25 mouse cellular contexts compared by ENCODE assay signal in genomic region chr10:59125497-59125896, GRCm38 (mm10).
A peak's percentile ranks its signal among the peaks of the same experiment; 100 is the strongest.
DNase-seq lines count a peak whose midpoint lies in the region; ATAC-seq lines count a peak whose summit lies in the region.
"Had no signal": no experiment of that assay in that cellular context is flagged by ENCODE, and none has a peak within 500 bp of the region (broad histone marks: within the 10 kb centered on the region; RNA-seq: fewer than 3 reads in every experiment).

No protein-coding gene starts in this region.

- H3K36me3 ChIP-seq in heart, embryonic 10.5 days = no peaks in the 10 kb centered on the region
- H3K36me3 ChIP-seq in hindbrain, embryonic 12.5 days = no peaks in the 10 kb centered on the region
- H3K36me3 ChIP-seq: embryonic facial prominence, embryonic 10.5 days; embryonic facial prominence, embryonic 12.5 days; forebrain, embryonic 15.5 days; G1E had no signal

- H3K27me3 ChIP-seq in heart, embryonic 10.5 days (ENCODE audit: insufficient read depth, poor library complexity, severe bottlenecking) = no peaks in the 10 kb centered on the region
- H3K27me3 ChIP-seq in hindbrain, embryonic 12.5 days = no peaks in the 10 kb centered on the region
- H3K27me3 ChIP-seq: embryonic facial prominence, embryonic 12.5 days; forebrain, embryonic 13.5 days; forebrain, embryonic 15.5 days had no signal

- no peak for DNase-seq in heart, embryonic 10.5 days (ENCODE audit: low spot score)
- no peak for DNase-seq in heart, adult 11 months
- peak; percentile 36 for DNase-seq in A20 (ENCODE audit: low read depth, low spot score)
- no peak for DNase-seq in frontal cortex, postnatal 36 days (ENCODE audit: low spot score in 2 of 2)
- no peak for DNase-seq in layer of hippocampus, adult 9-11 months
- DNase-seq: adrenal gland, adult 8-10 months; adrenal gland, postnatal 14 days; adrenal gland, postnatal 36 days; cerebellum, adult 11 months; cerebellum, adult 18-20 months; cerebellum, adult 8-10 months; cerebellum, adult 9-11 months; cerebellum, postnatal 14 days; cerebellum, postnatal 36 days; forebrain, postnatal 0 days had no signal

- no peak overlapping the region for H3K4me2 ChIP-seq in hindbrain, embryonic 12.5 days (replicated peaks)
- H3K4me2 ChIP-seq: embryonic facial prominence, embryonic 12.5 days; forebrain, embryonic 13.5 days; forebrain, embryonic 15.5 days had no signal

- H3K9ac ChIP-seq in hindbrain, embryonic 12.5 days = no peak overlapping the region
- H3K9ac ChIP-seq: embryonic facial prominence, embryonic 12.5 days; forebrain, embryonic 13.5 days; forebrain, embryonic 15.5 days; forebrain, postnatal 0 days had no signal

- no peaks in the 10 kb centered on the region for H3K9me3 ChIP-seq in heart, embryonic 10.5 days
- H3K9me3 ChIP-seq in hindbrain, embryonic 12.5 days (replicated peaks) = no peaks in the 10 kb centered on the region
- H3K9me3 ChIP-seq: embryonic facial prominence, embryonic 10.5 days; embryonic facial prominence, embryonic 12.5 days; forebrain, embryonic 13.5 days; forebrain, embryonic 15.5 days; G1E had no signal

- no peak overlapping the region for H3K4me3 ChIP-seq in heart, embryonic 10.5 days
- H3K4me3 ChIP-seq in hindbrain, embryonic 12.5 days = no peak overlapping the region
- H3K4me3 ChIP-seq: embryonic facial prominence, embryonic 10.5 days; embryonic facial prominence, embryonic 12.5 days; forebrain, embryonic 13.5 days; forebrain, embryonic 15.5 days had no signal

- peak; percentile 62; the same call in 1 of the 2 replicates for ATAC-seq in common myeloid progenitor, adult 5-6 weeks (replicated peaks; ENCODE audit: low read depth, poor library complexity, severe bottlenecking)
- ATAC-seq in hematopoietic stem cell, adult 5-6 weeks (replicated peaks in 1 of 2; ENCODE audit: insufficient read depth in 1 of 2, low FRiP score in 2 of 2, low TSS enrichment in 1 of 2, low read depth in 1 of 2, poor library complexity in 2 of 2, severe bottlenecking in 2 of 2) = peak; percentile 63
- no peak for ATAC-seq in hindbrain, embryonic 12.5 days (ENCODE audit: low FRiP score)
- ATAC-seq: activated CD4-positive, CD25-positive, alpha-beta regulatory T cell, adult 4 months; forebrain, embryonic 13.5 days; forebrain, embryonic 15.5 days; forebrain, postnatal 0 days; Patski had no signal

- WGBS in heart, embryonic 10.5 days = 78% methylated on average over 2 of the region's 2 CpGs
- 84% methylated on average over 2 of the region's 2 CpGs for WGBS in hindbrain, embryonic 12.5 days

- peaks cover 17% of the 10 kb centered on the region for H3K4me1 ChIP-seq in heart, embryonic 10.5 days
- H3K4me1 ChIP-seq in hindbrain, embryonic 12.5 days = no peaks in the 10 kb centered on the region
- H3K4me1 ChIP-seq: embryonic facial prominence, embryonic 10.5 days; embryonic facial prominence, embryonic 12.5 days; forebrain, embryonic 13.5 days; forebrain, embryonic 15.5 days had no signal

- H3K27ac ChIP-seq in heart, embryonic 10.5 days = peak overlapping the region; percentile 16; the same call in 1 of the 2 replicates
- H3K27ac ChIP-seq in hindbrain, embryonic 12.5 days = no peak overlapping the region
- H3K27ac ChIP-seq: embryonic facial prominence, embryonic 10.5 days; embryonic facial prominence, embryonic 12.5 days; forebrain, embryonic 13.5 days; forebrain, embryonic 15.5 days had no signal
